Mouse (Mus musculus): ENCODE data around the gene Gm49673. TPM values are rescaled to one million over a fixed set of nuclear protein-coding genes. Genes with fewer than 3 reads are reported as not detected.

Gene Gm49673
- 0.19 TPM for polyA plus RNA-seq (2017; shearing (Covaris generic))

DNA sequence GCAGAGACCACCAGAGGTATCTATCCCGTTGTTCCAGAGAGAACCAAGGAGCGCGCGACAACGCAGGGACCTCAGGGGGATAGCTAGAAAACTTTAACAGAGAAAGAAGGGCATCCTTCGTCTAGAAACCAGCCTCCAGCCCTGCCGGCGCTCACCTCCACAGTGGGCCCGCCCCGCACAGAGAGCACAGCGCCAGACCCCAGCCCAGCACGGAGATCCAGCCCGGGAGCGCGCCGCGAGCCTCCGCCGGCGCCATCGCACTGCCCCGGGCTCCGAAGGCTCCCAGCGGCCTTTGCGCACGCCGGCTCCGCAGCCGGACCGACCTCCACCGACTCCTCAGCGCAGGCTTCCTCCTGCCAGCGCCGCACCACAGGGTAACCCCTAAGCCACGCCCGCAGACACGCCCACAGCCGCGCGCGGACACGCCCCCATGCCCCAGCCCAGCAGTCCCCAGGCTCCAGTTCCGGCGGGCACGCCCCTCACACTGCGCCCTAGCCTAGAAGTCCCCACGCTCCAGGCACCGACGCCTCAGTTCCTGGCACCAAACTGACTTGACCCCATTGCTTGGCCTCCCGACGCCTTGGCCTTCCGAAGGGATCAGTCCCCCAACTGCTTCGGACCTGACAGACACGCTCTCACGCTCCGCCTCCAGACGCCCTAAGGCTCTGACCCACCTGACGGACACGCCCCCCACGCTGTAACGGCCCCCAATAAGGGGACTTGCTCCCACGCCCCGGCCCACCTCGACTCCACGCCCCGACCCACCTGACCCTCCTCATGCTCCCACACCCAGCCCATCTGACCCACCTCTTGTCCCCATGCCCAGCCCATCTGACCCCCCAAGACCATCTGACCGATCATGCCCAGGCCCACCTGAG, at the start of gene Gm49673, which contains the start of gene Rnaset2a:
Gene Gm49673 (minus strand): TSS at position 350 of the 878 bp plus-strand sequence.
Gene Rnaset2a (minus strand): TSS at position 659 of the 878 bp plus-strand sequence.

DNA sequence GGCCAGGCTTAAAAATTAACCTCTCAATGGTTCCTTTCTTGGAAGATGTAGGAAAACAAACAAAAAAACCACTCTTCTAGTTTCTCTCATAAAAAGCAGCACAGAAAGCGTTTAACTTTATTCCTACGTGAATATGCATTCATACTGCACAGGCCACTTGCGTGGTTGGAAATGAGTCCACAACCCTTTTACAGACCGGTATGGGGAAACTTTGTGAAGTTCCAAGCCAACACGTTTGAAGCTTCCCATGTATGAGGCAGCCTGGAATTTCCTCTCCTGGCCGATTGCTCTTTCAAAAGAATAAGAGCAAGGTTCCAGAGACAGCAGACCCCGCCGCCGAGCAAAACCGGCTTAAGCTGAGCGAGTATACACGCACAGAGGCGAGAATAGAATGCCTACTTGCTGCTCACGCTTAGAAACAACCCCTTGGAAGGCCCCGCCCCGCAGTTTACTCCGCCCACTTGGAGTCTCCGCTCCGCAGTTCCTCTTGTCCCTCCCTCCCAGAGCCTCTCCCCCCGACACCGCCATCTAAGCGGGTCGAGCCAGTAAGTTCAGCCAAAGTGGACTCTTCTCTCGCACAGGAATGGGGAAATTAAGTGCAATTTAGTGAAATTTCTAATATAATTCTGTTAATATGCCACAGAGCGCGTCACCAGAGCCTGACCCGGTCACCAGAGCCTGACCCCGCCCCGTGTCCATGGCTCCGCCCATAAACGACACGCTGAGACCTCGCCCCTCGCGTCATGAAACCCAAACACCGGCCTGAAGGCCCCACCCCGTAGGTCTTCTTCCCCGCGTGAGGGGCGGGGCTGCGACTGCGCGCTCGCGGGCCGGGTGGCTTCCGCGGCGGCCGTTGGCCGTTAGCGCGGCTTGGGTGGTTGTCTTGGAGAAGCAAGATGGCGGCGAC, 17.4 kb upstream of the Gm49673 start, which contains the start of gene Fgfr1op:
Gene Fgfr1op (plus strand): TSS at position 801 of the 907 bp plus-strand sequence.

Other genes starting within 250 kb of the Gm49673 start
- gene Tagap, start 221.8 kb downstream of the Gm49673 start, polyA plus RNA-seq (2017; shearing (Covaris generic)): 128 TPM
- 20.8 TPM for gene Rsph3a, start 202.2 kb downstream of the Gm49673 start, polyA plus RNA-seq (2017; shearing (Covaris generic))
- gene Rnaset2a, start 309 bp upstream of the Gm49673 start, polyA plus RNA-seq (2017; shearing (Covaris generic)): 82.4 TPM
- 20.8 TPM for gene Fgfr1op, start 17.7 kb upstream of the Gm49673 start, polyA plus RNA-seq (2017; shearing (Covaris generic))
- 41.0 TPM for gene Ccr6, start 88.3 kb upstream of the Gm49673 start, polyA plus RNA-seq (2017; shearing (Covaris generic))
- gene Mpc1, start 135.1 kb upstream of the Gm49673 start, polyA plus RNA-seq (2017; shearing (Covaris generic)): 164 TPM
- 181 TPM for gene Sft2d1, start 163.3 kb upstream of the Gm49673 start, polyA plus RNA-seq (2017; shearing (Covaris generic))
- 0.14 TPM for gene Prr18, start 189.7 kb upstream of the Gm49673 start, polyA plus RNA-seq (2017; shearing (Covaris generic))
- gene T2, start 208.2 kb upstream of the Gm49673 start, polyA plus RNA-seq (2017; shearing (Covaris generic)): 0.29 TPM